Mouse (Mus musculus): ENCODE data around the gene Auts2. TPM values are rescaled to one million over a fixed set of nuclear protein-coding genes. Genes with fewer than 3 reads are reported as not detected.

Gene Auts2
- polyA plus RNA-seq, 1 experiment from 2014 or later: 1.6 TPM

DNA sequence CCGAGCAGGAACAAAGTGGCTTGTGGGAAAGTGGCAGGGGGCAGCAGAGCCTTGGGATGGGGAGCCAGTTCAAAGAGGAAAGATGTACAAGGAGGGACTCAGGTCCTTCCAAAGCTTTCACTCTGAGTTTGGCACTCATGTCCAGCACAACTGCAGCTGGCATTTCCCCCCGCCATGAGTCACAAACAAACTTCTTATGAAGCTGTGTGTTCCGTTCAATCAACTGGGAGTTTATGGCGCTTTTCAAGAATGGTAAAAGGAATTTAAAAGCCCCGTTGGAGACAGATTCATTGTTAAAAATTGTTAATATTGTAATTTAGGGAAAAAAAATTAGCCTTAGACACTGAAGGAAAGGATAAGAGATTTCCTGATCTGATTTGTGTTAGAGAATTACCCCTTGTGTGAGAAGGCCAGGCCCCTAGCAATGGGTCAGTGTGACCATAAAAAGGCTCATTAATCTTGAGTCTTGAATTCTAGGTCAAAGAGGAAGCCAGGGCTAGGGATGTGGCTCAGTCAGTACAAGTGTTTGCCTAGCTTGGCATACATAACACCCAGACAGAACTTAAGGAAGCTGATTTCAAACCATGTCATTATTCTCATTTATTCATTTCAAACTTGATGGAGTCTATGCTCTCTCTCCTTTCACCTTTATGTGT is 831.5 kb downstream of the Auts2 start:
- H3K4me3 ChIP-seq (replicated peaks): no peak overlapping the region
- no peaks in the 10 kb centered on the region for H3K27me3 ChIP-seq
- no peak overlapping the region for H3K9ac ChIP-seq
- H3K4me2 ChIP-seq: no peak overlapping the region
- H3K36me3 ChIP-seq (replicated peaks): no peaks in the 10 kb centered on the region
- no peaks in the 10 kb centered on the region for H3K4me1 ChIP-seq (replicated peaks)
- no peak for ATAC-seq (ENCODE audit: insufficient read depth)
- no peak overlapping the region for H3K27ac ChIP-seq (replicated peaks)
- no peaks in the 10 kb centered on the region for H3K9me3 ChIP-seq (replicated peaks)
- 60% methylated on average over 5 of the region's 5 CpGs for WGBS (ENCODE audit: insufficient replicate concordance)

DNA sequence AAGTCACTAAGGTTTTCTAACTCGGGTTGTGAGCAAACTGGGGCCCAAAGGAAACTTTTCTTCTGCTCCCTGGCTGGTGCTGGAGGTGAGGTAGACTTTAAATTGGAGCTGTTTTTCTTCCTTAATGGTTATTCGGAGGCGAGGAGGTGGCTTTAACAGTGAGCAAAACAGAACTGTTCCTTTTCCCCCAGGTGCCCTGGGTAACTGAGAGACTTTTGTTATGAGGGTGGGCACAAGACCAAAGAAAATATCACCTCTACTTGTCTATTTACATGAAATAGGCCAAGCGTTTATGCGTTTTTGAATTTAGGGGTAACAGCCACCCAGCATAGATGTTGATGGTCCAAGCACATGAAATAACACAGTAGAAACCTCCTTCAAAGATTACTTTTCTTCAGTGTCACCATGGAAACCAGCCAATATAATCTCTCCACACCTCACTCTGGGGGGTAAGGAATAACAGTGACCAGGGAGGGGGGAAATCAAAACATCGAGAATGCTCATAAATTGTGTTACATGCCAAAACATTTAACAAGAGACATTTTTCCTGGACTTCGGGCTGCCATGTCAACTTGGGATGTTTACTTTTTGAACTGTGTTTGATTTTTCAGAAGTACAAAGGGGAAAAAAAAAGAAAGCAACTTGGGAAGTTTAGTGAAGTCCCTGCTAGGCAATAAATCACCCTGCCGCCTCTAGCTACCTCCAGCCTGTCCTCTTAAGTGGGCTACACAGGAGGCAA is 832.2 kb downstream of the Auts2 start:
- H3K9ac ChIP-seq: no peak overlapping the region
- no peak for ATAC-seq (ENCODE audit: insufficient read depth)
- no peak overlapping the region for H3K4me3 ChIP-seq (replicated peaks)
- H3K9me3 ChIP-seq (replicated peaks): no peaks in the 10 kb centered on the region
- H3K4me2 ChIP-seq: no peak overlapping the region
- no peaks in the 10 kb centered on the region for H3K27me3 ChIP-seq
- H3K27ac ChIP-seq (replicated peaks): no peak overlapping the region
- no peaks in the 10 kb centered on the region for H3K4me1 ChIP-seq (replicated peaks)
- no peaks in the 10 kb centered on the region for H3K36me3 ChIP-seq (replicated peaks)
- WGBS (ENCODE audit: insufficient replicate concordance): 55% methylated on average over 8 of the region's 8 CpGs

DNA sequence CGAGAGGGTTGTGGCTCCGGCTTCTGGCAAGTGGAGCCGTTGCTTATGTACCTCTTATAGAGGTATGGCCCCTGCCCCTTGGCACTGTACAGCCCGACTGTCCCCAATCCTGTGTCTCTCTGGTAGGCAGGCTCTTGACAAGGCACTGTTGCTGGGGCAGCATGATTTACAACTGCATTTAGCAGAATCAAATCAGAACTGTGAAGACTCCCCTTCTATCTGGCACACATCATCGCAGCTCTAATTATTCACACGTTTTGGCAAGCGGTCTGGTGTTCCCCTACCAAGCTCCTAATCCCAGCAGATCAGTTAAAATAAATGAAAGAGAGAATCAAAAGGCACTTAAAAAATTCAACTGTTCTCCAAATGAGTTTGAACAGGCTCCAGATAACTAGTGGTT is 835.7 kb downstream of the Auts2 start:
- no peaks in the 10 kb centered on the region for H3K9me3 ChIP-seq (replicated peaks)
- no peak overlapping the region for H3K27ac ChIP-seq (replicated peaks)
- no peaks in the 10 kb centered on the region for H3K4me1 ChIP-seq (replicated peaks)
- WGBS (ENCODE audit: insufficient replicate concordance): 73% methylated on average over 7 of the region's 7 CpGs
- no peak for ATAC-seq (ENCODE audit: insufficient read depth)
- no peaks in the 10 kb centered on the region for H3K36me3 ChIP-seq (replicated peaks)
- no peak overlapping the region for H3K4me2 ChIP-seq
- H3K9ac ChIP-seq: no peak overlapping the region
- no peak overlapping the region for H3K4me3 ChIP-seq (replicated peaks)
- no peaks in the 10 kb centered on the region for H3K27me3 ChIP-seq

- Histone ChIP-seq H3K4me2 (no peak overlapping the region), H3K27me3 (no peaks in the 10 kb centered on the region), H3K36me3 (replicated peaks) (no peaks in the 10 kb centered on the region), H3K27ac (replicated peaks) (no peak overlapping the region), H3K4me3 (replicated peaks) (no peak overlapping the region), H3K4me1 (replicated peaks) (no peaks in the 10 kb centered on the region), H3K9me3 (replicated peaks) (no peaks in the 10 kb centered on the region), H3K9ac (no peak overlapping the region)
- ATAC-seq (ENCODE audit: insufficient read depth): no peak
- 65% methylated on average over 6 of the region's 6 CpGs for WGBS (ENCODE audit: insufficient replicate concordance)
Measured at GRCm38 (mm10) chr5:131703729-131704128, 839.4 kb downstream of the Auts2 start.

DNA sequence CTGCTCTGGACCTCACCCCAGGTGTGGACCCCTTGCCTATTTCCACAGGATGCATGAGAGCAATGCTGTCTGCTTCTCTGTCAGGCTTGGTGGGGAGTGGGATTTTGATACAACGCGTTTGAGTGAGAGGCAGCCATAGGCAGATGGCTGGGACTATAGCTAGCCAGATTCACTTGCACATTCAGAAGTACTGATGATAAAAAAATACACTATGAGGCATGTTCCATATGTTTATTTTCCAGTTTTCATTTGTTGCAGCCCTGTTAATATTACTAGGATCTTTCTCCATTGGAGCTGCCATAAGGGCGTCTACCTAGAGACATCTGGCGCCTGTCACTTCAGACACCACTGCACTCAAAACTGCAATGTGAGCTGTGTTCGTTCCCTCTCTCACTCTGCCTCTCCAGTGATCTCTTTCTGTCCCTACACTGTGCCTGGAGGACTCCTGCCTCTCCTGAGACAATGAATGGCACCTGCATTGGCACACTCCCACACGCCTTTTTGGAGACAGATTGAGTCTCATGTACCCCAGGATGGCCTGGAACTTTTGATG is 840.2 kb downstream of the Auts2 start:
- no peaks in the 10 kb centered on the region for H3K9me3 ChIP-seq (replicated peaks)
- H3K27ac ChIP-seq (replicated peaks): no peak overlapping the region
- ATAC-seq (ENCODE audit: insufficient read depth): no peak
- no peak overlapping the region for H3K9ac ChIP-seq
- no peak overlapping the region for H3K4me3 ChIP-seq (replicated peaks)
- H3K4me1 ChIP-seq (replicated peaks): no peaks in the 10 kb centered on the region
- H3K4me2 ChIP-seq: no peak overlapping the region
- 64% methylated on average over 6 of the region's 6 CpGs for WGBS (ENCODE audit: insufficient replicate concordance)
- H3K27me3 ChIP-seq: no peaks in the 10 kb centered on the region
- H3K36me3 ChIP-seq (replicated peaks): no peaks in the 10 kb centered on the region

- ATAC-seq (ENCODE audit: insufficient read depth): no peak
- no peak overlapping the region for H3K4me3 ChIP-seq (replicated peaks)
- no peaks in the 10 kb centered on the region for H3K27me3 ChIP-seq
- no peaks in the 10 kb centered on the region for H3K4me1 ChIP-seq (replicated peaks)
- H3K27ac ChIP-seq (replicated peaks): no peak overlapping the region
- H3K9me3 ChIP-seq (replicated peaks): no peaks in the 10 kb centered on the region
- H3K36me3 ChIP-seq (replicated peaks): no peaks in the 10 kb centered on the region
- H3K4me2 ChIP-seq: no peak overlapping the region
- H3K9ac ChIP-seq: no peak overlapping the region
- WGBS (ENCODE audit: insufficient replicate concordance): 76% methylated on average over 7 of the region's 7 CpGs
Measured at GRCm38 (mm10) chr5:131698900-131699299, 844.2 kb downstream of the Auts2 start.

DNA sequence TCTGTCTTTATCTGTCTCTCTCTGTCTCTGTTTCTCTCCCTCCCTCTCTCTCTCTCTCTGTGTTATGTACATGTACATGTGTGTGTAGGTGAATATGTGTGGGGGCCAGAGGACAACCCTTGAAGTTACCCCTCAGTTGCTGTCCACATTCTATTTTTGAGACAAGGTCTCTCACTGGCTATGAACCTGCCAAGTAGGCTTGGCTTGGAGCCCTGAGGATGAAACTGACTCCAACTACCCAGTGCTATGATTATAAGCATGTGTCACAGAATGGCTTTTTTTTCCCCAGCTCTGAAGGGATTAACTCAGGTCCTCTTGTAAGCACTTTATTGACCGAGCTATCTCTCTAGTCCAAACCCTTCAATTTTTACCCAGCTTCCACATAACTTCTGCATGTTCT is 852.4 kb downstream of the Auts2 start:
- no peak for ATAC-seq (ENCODE audit: insufficient read depth)
- H3K4me2 ChIP-seq: no peak overlapping the region
- H3K27me3 ChIP-seq: no peaks in the 10 kb centered on the region
- 53% methylated on average over 1 of the region's 1 CpGs for WGBS (ENCODE audit: insufficient replicate concordance)
- H3K36me3 ChIP-seq (replicated peaks): no peaks in the 10 kb centered on the region
- no peak overlapping the region for H3K27ac ChIP-seq (replicated peaks)
- no peaks in the 10 kb centered on the region for H3K4me1 ChIP-seq (replicated peaks)
- H3K9me3 ChIP-seq (replicated peaks): no peaks in the 10 kb centered on the region
- H3K9ac ChIP-seq: no peak overlapping the region
- H3K4me3 ChIP-seq (replicated peaks): no peak overlapping the region

DNA sequence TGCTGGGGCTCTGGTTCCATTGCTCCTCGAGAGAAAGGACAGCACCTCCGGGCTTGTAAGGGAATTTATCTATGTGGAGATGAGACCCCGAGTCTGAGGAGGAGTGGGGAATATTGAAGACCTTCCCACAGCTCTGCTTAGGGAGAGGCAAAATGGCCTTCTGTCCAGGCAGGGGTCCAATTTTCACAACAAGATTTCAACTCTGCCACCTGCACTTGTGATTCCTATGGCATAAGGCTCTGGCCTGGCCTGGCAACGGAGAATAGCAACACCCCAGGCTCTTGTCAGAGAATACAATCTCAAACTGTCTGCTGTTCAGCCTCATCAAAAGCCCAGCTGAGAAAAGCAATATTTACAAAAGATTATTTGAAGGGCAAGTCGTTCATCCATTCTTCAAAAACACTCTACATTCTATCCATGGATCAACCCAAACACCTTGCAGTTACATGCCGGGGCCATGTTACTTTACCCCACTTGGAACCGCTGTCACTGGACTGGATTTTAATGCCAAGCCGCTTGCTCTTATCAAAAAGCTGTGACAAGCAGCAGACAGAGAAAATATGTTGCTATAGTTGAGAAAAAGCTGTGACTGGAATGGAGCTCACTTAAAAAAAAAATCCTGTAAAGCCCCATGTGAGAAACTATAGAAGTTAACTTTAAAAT is 856.1 kb downstream of the Auts2 start:
- H3K4me3 ChIP-seq (replicated peaks): no peak overlapping the region
- no peak overlapping the region for H3K4me2 ChIP-seq
- WGBS (ENCODE audit: insufficient replicate concordance): 59% methylated on average over 8 of the region's 8 CpGs
- no peak overlapping the region for H3K9ac ChIP-seq
- no peaks in the 10 kb centered on the region for H3K4me1 ChIP-seq (replicated peaks)
- H3K36me3 ChIP-seq (replicated peaks): no peaks in the 10 kb centered on the region
- no peaks in the 10 kb centered on the region for H3K9me3 ChIP-seq (replicated peaks)
- no peak for ATAC-seq (ENCODE audit: insufficient read depth)
- H3K27ac ChIP-seq (replicated peaks): no peak overlapping the region
- no peaks in the 10 kb centered on the region for H3K27me3 ChIP-seq

GRCm38 (mm10) chr5:131680127-131680845 is 862.9 kb downstream of the Auts2 start:
- ATAC-seq (ENCODE audit: insufficient read depth): no peak
- WGBS (ENCODE audit: insufficient replicate concordance): 61% methylated on average over 12 of the region's 12 CpGs
- no peak overlapping the region for H3K4me3 ChIP-seq (replicated peaks)
- H3K4me1 ChIP-seq (replicated peaks): no peaks in the 10 kb centered on the region
- H3K4me2 ChIP-seq: no peak overlapping the region
- H3K27me3 ChIP-seq: no peaks in the 10 kb centered on the region
- no peaks in the 10 kb centered on the region for H3K36me3 ChIP-seq (replicated peaks)
- H3K9ac ChIP-seq: no peak overlapping the region
- no peak overlapping the region for H3K27ac ChIP-seq (replicated peaks)
- no peaks in the 10 kb centered on the region for H3K9me3 ChIP-seq (replicated peaks)

GRCm38 (mm10) chr5:131679523-131679922 is 863.6 kb downstream of the Auts2 start:
- Histone ChIP-seq H3K4me1 (replicated peaks) (no peaks in the 10 kb centered on the region), H3K9ac (no peak overlapping the region), H3K27me3 (no peaks in the 10 kb centered on the region), H3K4me3 (replicated peaks) (no peak overlapping the region), H3K27ac (replicated peaks) (no peak overlapping the region), H3K36me3 (replicated peaks) (no peaks in the 10 kb centered on the region), H3K4me2 (no peak overlapping the region), H3K9me3 (replicated peaks) (no peaks in the 10 kb centered on the region)
- 55% methylated on average over 1 of the region's 1 CpGs for WGBS (ENCODE audit: insufficient replicate concordance)
- ATAC-seq (ENCODE audit: insufficient read depth): no peak

DNA sequence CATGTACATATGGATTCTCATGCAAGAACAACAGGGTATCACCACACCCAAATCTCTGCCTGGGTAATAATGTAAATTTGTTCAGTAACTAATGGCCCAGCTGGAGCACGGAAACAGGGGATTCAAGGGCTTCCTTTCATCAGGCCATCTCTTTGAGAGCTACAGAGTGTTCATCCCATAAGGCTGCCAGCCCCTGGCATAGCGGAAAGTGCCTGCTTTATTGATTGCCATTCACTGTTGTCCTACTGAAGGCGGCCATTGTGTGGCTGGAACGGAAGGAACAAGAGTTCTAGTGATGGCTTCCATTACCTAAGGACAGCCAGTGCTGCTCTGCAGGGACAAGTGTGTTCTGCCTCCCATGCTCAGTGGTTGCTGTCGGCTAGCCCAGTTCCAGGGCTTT is 865.6 kb downstream of the Auts2 start:
- Histone ChIP-seq H3K4me3 (replicated peaks) (no peak overlapping the region), H3K36me3 (replicated peaks) (no peaks in the 10 kb centered on the region), H3K4me2 (no peak overlapping the region), H3K27ac (replicated peaks) (no peak overlapping the region), H3K27me3 (no peaks in the 10 kb centered on the region), H3K9ac (no peak overlapping the region), H3K9me3 (replicated peaks) (no peaks in the 10 kb centered on the region), H3K4me1 (replicated peaks) (no peaks in the 10 kb centered on the region)
- 70% methylated on average over 5 of the region's 5 CpGs for WGBS (ENCODE audit: insufficient replicate concordance)
- no peak for ATAC-seq (ENCODE audit: insufficient read depth)

All from liver, embryonic 15.5 days (tissue).